Comparison of ENCODE assay signal across 9 mouse cellular contexts in genomic region chr1:52501090-52501489, GRCm38 (mm10). TPM values are rescaled to one million over a fixed set of nuclear protein-coding genes. Genes with fewer than 3 reads are reported as not detected.
DNase-seq lines count a peak whose midpoint lies in the region; ATAC-seq and TF ChIP-seq lines count a peak whose summit lies in the region.
"Had no signal": no experiment of that assay in that cellular context is flagged by ENCODE, and none has a peak within 500 bp of the region (broad histone marks: within the 10 kb centered on the region; RNA-seq: fewer than 3 reads in every experiment).

No protein-coding gene starts in this region.

- no peak for TF ChIP-seq CTCF in bone marrow macrophage, adult 2 months (IDR thresholded peaks at IDR 0.05; ENCODE audit: low read depth, low read length)

- no peak overlapping the region; a peak in 1 of 4 replicates for H3K27ac ChIP-seq in heart, embryonic 14.5 days (replicated peaks in 1 of 2; ENCODE audit: control insufficient read depth in 1 of 2, insufficient read depth in 1 of 2, low read depth in 2 of 2, low read length in 2 of 2)
- peak overlapping the region; percentile 46 for H3K27ac ChIP-seq in bone marrow macrophage, adult 2 months (ENCODE audit: insufficient read depth, low read depth, low read length)
- H3K27ac ChIP-seq in hindbrain, embryonic 12.5 days = no peak overlapping the region
- H3K27ac ChIP-seq in midbrain, embryonic 12.5 days (replicated peaks) = no peak overlapping the region

- no peaks in the 10 kb centered on the region for H3K27me3 ChIP-seq in heart, embryonic 14.5 days (ENCODE audit: control insufficient read depth, insufficient read depth, low read length)
- no peaks in the 10 kb centered on the region for H3K27me3 ChIP-seq in hindbrain, embryonic 12.5 days
- peaks cover 11% of the 10 kb centered on the region for H3K27me3 ChIP-seq in midbrain, embryonic 12.5 days
- H3K27me3 ChIP-seq: Patski had no signal

- DNase-seq in heart, postnatal 10 days = no peak
- no peak for DNase-seq in urinary bladder, postnatal 14 days (ENCODE audit: low spot score)
- DNase-seq in kidney, postnatal 4 days = no peak
- DNase-seq in ovary, postnatal 14 days (ENCODE audit: low spot score) = no peak

- no peak for ATAC-seq in heart, embryonic 14.5 days (ENCODE audit: insufficient number of reproducible peaks, insufficient read depth, low FRiP score, low read depth)
- no peak for ATAC-seq in hindbrain, embryonic 12.5 days (ENCODE audit: low FRiP score)
- ATAC-seq in midbrain, embryonic 12.5 days (ENCODE audit: low FRiP score, low read depth) = no peak

- intact Hi-C loops in heart, postnatal 10 days (cut with DNase I) = loop anchor here (10.0 kb wide), 1 partner anchor 224 kb away; the partner anchor contains the start of gene Mfsd6

- 55% methylated on average over 1 of the region's 1 CpGs for WGBS in heart, embryonic 14.5 days
- WGBS in hindbrain, embryonic 12.5 days = 63% methylated on average over 1 of the region's 1 CpGs
- 76% methylated on average over 1 of the region's 1 CpGs for WGBS in midbrain, embryonic 12.5 days

- peaks cover 0 to 16% of the 10 kb centered on the region in 2 experiments; a peak in 3 of 4 replicates for H3K4me1 ChIP-seq in heart, embryonic 14.5 days (ENCODE audit: control insufficient read depth in 2 of 2, insufficient read depth in 2 of 2, low read length in 2 of 2)
- peaks cover 20% of the 10 kb centered on the region for H3K4me1 ChIP-seq in bone marrow macrophage, adult 2 months (ENCODE audit: control insufficient read depth, insufficient read depth, low read length)
- no peaks in the 10 kb centered on the region for H3K4me1 ChIP-seq in hindbrain, embryonic 12.5 days
- 0 out of 2 replicates have a peak, but pooled peaks cover 5% of the 10 kb centered on the region for H3K4me1 ChIP-seq in midbrain, embryonic 12.5 days

- no peak for TF ChIP-seq POLR2A in bone marrow macrophage, adult 2 months (IDR thresholded peaks at IDR 0.05; ENCODE audit: borderline replicate concordance, low read depth, low read length)

- peak overlapping the region; percentile 95; the same call in 1 of the 2 replicates for H3K9ac ChIP-seq in heart, embryonic 14.5 days (ENCODE audit: low read length)
- no peak overlapping the region for H3K9ac ChIP-seq in hindbrain, embryonic 12.5 days
- no peak overlapping the region for H3K9ac ChIP-seq in midbrain, embryonic 12.5 days (replicated peaks)

- no peaks in the 10 kb centered on the region for H3K36me3 ChIP-seq in heart, embryonic 14.5 days (ENCODE audit: control insufficient read depth, insufficient read depth, low read length)
- no peaks in the 10 kb centered on the region for H3K36me3 ChIP-seq in hindbrain, embryonic 12.5 days
- H3K36me3 ChIP-seq in midbrain, embryonic 12.5 days = no peaks in the 10 kb centered on the region

- peak overlapping the region; percentile 83 for H3K4me2 ChIP-seq in heart, embryonic 14.5 days (ENCODE audit: low read length)
- H3K4me2 ChIP-seq in hindbrain, embryonic 12.5 days (replicated peaks) = peak overlapping the region; percentile 82
- peak overlapping the region; percentile 81 for H3K4me2 ChIP-seq in midbrain, embryonic 12.5 days (replicated peaks)

- peak overlapping the region; percentile 70 to 90; a peak in 3 of 4 replicates for H3K4me3 ChIP-seq in heart, embryonic 14.5 days (ENCODE audit: control insufficient read depth in 1 of 2, insufficient read depth in 1 of 2, low read depth in 1 of 2, low read length in 2 of 2)
- peak overlapping the region; percentile 84 for H3K4me3 ChIP-seq in bone marrow macrophage, adult 2 months (ENCODE audit: insufficient read depth, low read length)
- H3K4me3 ChIP-seq in hindbrain, embryonic 12.5 days = peak overlapping the region; percentile 88
- no peak overlapping the region for H3K4me3 ChIP-seq in midbrain, embryonic 12.5 days

- no peaks in the 10 kb centered on the region for H3K9me3 ChIP-seq in heart, embryonic 14.5 days (ENCODE audit: control insufficient read depth, low read length)
- H3K9me3 ChIP-seq in hindbrain, embryonic 12.5 days (replicated peaks) = no peaks in the 10 kb centered on the region
- H3K9me3 ChIP-seq in midbrain, embryonic 12.5 days = no peaks in the 10 kb centered on the region

RNA-seq across cellular contexts. Expression of gene Nab1, which starts 0.6 kb away (rescaled TPM):
- polyA plus RNA-seq in heart, embryonic 14.5 days (2014; fragmentation: Nextera tagmentation; extraction: Ambion mirVana) = 32.2 and 32.3 TPM in 2 replicates
- 10 to 100 TPM; 30.9 to 33.3 TPM for total RNA-seq in heart, postnatal 10 days (2021)
- 50.2 and 54.4 TPM in 2 replicates for polyA plus RNA-seq in bone marrow macrophage, adult 2 months (2012; ENCODE audit: insufficient read depth, insufficient read length, missing spikeins)
- polyA plus RNA-seq in hindbrain, embryonic 12.5 days (2016; fragmentation: Nextera tagmentation; extraction: Ambion mirVana) = 12.2 and 12.5 TPM in 2 replicates
- 6.7 and 6.9 TPM in 2 replicates for polyA plus RNA-seq in midbrain, embryonic 12.5 days (2016; fragmentation: Nextera tagmentation; extraction: Ambion mirVana)
